ENCODE assay signal across 8 mouse cellular contexts in genomic region chr2:140670963-140671702, GRCm38 (mm10). TPM values are rescaled to one million over a fixed set of nuclear protein-coding genes. Genes with fewer than 3 reads are reported as not detected.
DNase-seq lines count a peak whose midpoint lies in the region; ATAC-seq lines count a peak whose summit lies in the region.

TSS of gene Flrt3 (minus strand) at chr2:140671469.

- H3K9ac ChIP-seq in embryonic facial prominence, embryonic 14.5 days (ENCODE audit: low read depth, low read length): peak within 1 kb of the TSS; percentile 81
- peak within 1 kb of the TSS; percentile 70 for H3K9ac ChIP-seq in limb, embryonic 12.5 days (replicated peaks)
- H3K9ac ChIP-seq in midbrain, embryonic 13.5 days (replicated peaks): peak within 1 kb of the TSS; percentile 86
- peak within 1 kb of the TSS; percentile 50 for H3K9ac ChIP-seq in stomach, embryonic 15.5 days

- under 1% methylated on average over 24 of the region's 26 CpGs for WGBS in embryonic facial prominence, embryonic 14.5 days
- under 1% methylated on average over 26 of the region's 26 CpGs for WGBS in limb, embryonic 12.5 days
- under 1% methylated on average over 26 of the region's 26 CpGs for WGBS in midbrain, embryonic 13.5 days
- WGBS in stomach, embryonic 15.5 days: under 1% methylated on average over 26 of the region's 26 CpGs

- H3K36me3 ChIP-seq in embryonic facial prominence, embryonic 14.5 days (ENCODE audit: control insufficient read depth, insufficient read depth, low read length): no peaks in the 10 kb centered on the region
- no peaks in the 10 kb centered on the region for H3K36me3 ChIP-seq in limb, embryonic 12.5 days
- H3K36me3 ChIP-seq in midbrain, embryonic 13.5 days: no peaks in the 10 kb centered on the region
- no peaks in the 10 kb centered on the region for H3K36me3 ChIP-seq in stomach, embryonic 15.5 days

- peak within 1 kb of the TSS; percentile 59 for H3K4me3 ChIP-seq in embryonic facial prominence, embryonic 14.5 days (ENCODE audit: low read depth, low read length)
- H3K4me3 ChIP-seq in limb, embryonic 12.5 days (replicated peaks): peak within 1 kb of the TSS; percentile 64
- H3K4me3 ChIP-seq in midbrain, embryonic 13.5 days (replicated peaks): peak within 1 kb of the TSS; percentile 72
- H3K4me3 ChIP-seq in stomach, embryonic 15.5 days (replicated peaks): peak within 1 kb of the TSS; percentile 58

- no peak for ATAC-seq in CD4-positive, CD25-positive, alpha-beta regulatory T cell, adult 4 months
- ATAC-seq in embryonic facial prominence, embryonic 14.5 days (ENCODE audit: low read depth): peak; percentile 98
- peak; percentile 99 for ATAC-seq in limb, embryonic 12.5 days (ENCODE audit: insufficient number of reproducible peaks, insufficient read depth, low FRiP score, low TSS enrichment, low read depth)
- ATAC-seq in midbrain, embryonic 13.5 days: peak; percentile 98
- peak; percentile 99 for ATAC-seq in stomach, embryonic 15.5 days (ENCODE audit: insufficient read depth, low FRiP score, low read depth)

- DNase-seq in CD4-positive, CD25-positive, alpha-beta regulatory T cell, adult 2 months (ENCODE audit: low read depth, low spot score): peak; percentile 31
- DNase-seq in embryonic facial prominence, embryonic 14.5 days (ENCODE audit: low spot score): peak; percentile 99
- DNase-seq in heart, adult 9 months (ENCODE audit: low spot score in 2 of 2): peak; percentile 46 to 57
- DNase-seq in kidney, adult 9 months: peak; percentile 95

- H3K27ac ChIP-seq in embryonic facial prominence, embryonic 14.5 days (replicated peaks; ENCODE audit: low read depth, low read length): peak within 1 kb of the TSS; percentile 88
- peak within 1 kb of the TSS; percentile 89 for H3K27ac ChIP-seq in limb, embryonic 12.5 days
- H3K27ac ChIP-seq in midbrain, embryonic 13.5 days: peak within 1 kb of the TSS; percentile 92
- peak within 1 kb of the TSS; percentile 80 for H3K27ac ChIP-seq in stomach, embryonic 15.5 days

- no peaks in the 10 kb centered on the region for H3K9me3 ChIP-seq in embryonic facial prominence, embryonic 14.5 days (ENCODE audit: control insufficient read depth, low read length)
- no peaks in the 10 kb centered on the region for H3K9me3 ChIP-seq in limb, embryonic 12.5 days
- no peaks in the 10 kb centered on the region for H3K9me3 ChIP-seq in midbrain, embryonic 13.5 days
- no peaks in the 10 kb centered on the region for H3K9me3 ChIP-seq in stomach, embryonic 15.5 days

- H3K27me3 ChIP-seq in embryonic facial prominence, embryonic 14.5 days (replicated peaks; ENCODE audit: control insufficient read depth, insufficient read depth, low read length): no peaks in the 10 kb centered on the region
- H3K27me3 ChIP-seq in limb, embryonic 12.5 days: peaks cover 5% of the 10 kb centered on the region; the same call in 1 of the 2 replicates
- H3K27me3 ChIP-seq in midbrain, embryonic 13.5 days: no peaks in the 10 kb centered on the region
- H3K27me3 ChIP-seq in stomach, embryonic 15.5 days (replicated peaks): no peaks in the 10 kb centered on the region

- peaks cover 13% of the 10 kb centered on the region; the same call in 1 of the 2 replicates for H3K4me1 ChIP-seq in embryonic facial prominence, embryonic 14.5 days (ENCODE audit: control insufficient read depth, insufficient read depth, low read length)
- peaks cover 15% of the 10 kb centered on the region for H3K4me1 ChIP-seq in limb, embryonic 12.5 days (replicated peaks)
- H3K4me1 ChIP-seq in midbrain, embryonic 13.5 days (replicated peaks): peaks cover 14% of the 10 kb centered on the region
- no peaks in the 10 kb centered on the region for H3K4me1 ChIP-seq in stomach, embryonic 15.5 days

- H3K4me2 ChIP-seq in embryonic facial prominence, embryonic 14.5 days (ENCODE audit: low read depth, low read length): peak within 1 kb of the TSS; percentile 71
- H3K4me2 ChIP-seq in limb, embryonic 12.5 days: peak within 1 kb of the TSS; percentile 63
- H3K4me2 ChIP-seq in midbrain, embryonic 13.5 days (replicated peaks): peak within 1 kb of the TSS; percentile 64
- peak within 1 kb of the TSS; percentile 63 for H3K4me2 ChIP-seq in stomach, embryonic 15.5 days

RNA-seq across cellular contexts. Expression of gene Flrt3, which starts in this region (rescaled TPM):
- under 1 TPM in 1 of 2 experiments, not detected in 1; 0.08 TPM for polyA plus RNA-seq in CD4-positive, CD25-positive, alpha-beta regulatory T cell, adult 4 months (2017; shearing (Covaris generic))
- polyA plus RNA-seq in embryonic facial prominence, embryonic 14.5 days (2014; fragmentation: Nextera tagmentation; extraction: Ambion mirVana): 43.1 and 58.6 TPM in 2 replicates
- polyA plus RNA-seq in limb, embryonic 12.5 days (2016; fragmentation: Nextera tagmentation; extraction: Ambion mirVana): 51.9 and 58.2 TPM in 2 replicates
- polyA plus RNA-seq in midbrain, embryonic 13.5 days (2015; fragmentation: Nextera tagmentation; extraction: Ambion mirVana): 61.5 and 62.3 TPM in 2 replicates
- 18.2 and 23.7 TPM in 2 replicates for polyA plus RNA-seq in stomach, embryonic 15.5 days (2015; fragmentation: Nextera tagmentation; extraction: Ambion mirVana)

Comparison
In these comparisons a context has a peak if more than half of its experiments do, and no peak if none do; other contexts are left out.
1. RNA of gene Flrt3 (polyA plus RNA-seq): 61.5 to 62.3 TPM in midbrain, embryonic 13.5 days, 51.9 to 58.2 TPM in limb, embryonic 12.5 days, 43.1 to 58.6 TPM in embryonic facial prominence, embryonic 14.5 days and 18.2 to 23.7 TPM in stomach, embryonic 15.5 days; 0.08 TPM in CD4-positive, CD25-positive, alpha-beta regulatory T cell, adult 4 months; every median in the first group is over 10 times any median in the second.
2. DNase-seq: peak in every context shown above with its lines; median percentile 99 in embryonic facial prominence, embryonic 14.5 days; 95 in kidney, adult 9 months; 52 in heart, adult 9 months; 31 in CD4-positive, CD25-positive, alpha-beta regulatory T cell, adult 2 months.
3. Peak in every context shown above with its lines, with median percentiles within 50 percentile points of each other: H3K27ac ChIP-seq, H3K4me2 ChIP-seq, H3K4me3 ChIP-seq and H3K9ac ChIP-seq.